Mouse (Mus musculus): ENCODE measurements around the gene Phka2.
A peak's percentile ranks its signal among the peaks of the same experiment; 100 is the strongest.

Gene Phka2

DNA sequence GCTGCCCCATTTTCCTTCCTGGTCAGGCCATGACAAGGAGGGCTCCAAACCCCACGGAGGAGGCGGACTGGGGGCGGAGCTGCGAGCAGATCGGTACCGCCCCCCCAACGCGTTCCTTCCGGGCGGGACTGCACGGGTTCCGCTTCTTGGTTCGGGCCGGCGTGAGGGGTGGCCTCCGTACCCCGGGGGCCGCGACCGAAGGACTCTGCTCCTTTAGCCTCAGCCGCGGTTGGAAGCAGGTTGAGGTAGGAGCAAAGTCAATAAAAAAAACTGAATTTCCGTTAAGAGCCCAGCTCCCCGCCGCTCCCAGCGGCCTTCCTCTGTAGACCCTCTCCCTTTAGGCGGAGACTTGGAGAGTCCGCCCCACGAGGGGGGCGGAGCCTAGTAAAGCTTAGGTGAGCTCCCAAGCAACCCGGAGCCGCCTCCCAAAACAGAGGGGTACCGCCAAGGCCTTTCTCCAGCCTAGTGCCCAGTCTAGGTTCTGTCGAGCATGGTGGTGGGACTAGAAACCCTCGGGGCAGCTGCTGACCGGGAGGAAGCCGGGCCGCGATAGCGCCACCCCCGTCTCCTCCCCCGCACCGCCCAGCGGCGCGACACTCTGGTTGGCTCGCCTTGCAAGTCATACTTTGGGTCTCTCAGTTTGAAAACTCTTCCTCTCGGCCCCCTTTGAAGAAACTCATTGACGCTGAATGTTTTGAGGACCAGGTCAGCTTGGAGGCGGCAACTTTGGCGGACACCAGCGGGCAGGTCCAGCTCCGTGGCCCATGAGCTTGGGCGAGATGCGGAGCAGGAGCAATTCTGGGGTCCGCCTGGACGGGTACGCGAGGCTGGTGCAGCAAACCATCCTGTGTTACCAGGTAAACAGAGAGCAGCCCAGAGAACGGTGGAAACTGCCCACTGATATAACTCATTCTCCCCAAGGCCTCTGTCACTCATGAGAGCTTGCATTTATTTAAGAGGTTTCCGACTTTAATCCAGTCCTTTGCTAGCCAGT lies at the start of gene Phka2:
Phka2 (plus strand) TSS at position 119 of the 994 bp plus-strand sequence.
- DNase-seq: peak; percentile 88 to 91

DNA sequence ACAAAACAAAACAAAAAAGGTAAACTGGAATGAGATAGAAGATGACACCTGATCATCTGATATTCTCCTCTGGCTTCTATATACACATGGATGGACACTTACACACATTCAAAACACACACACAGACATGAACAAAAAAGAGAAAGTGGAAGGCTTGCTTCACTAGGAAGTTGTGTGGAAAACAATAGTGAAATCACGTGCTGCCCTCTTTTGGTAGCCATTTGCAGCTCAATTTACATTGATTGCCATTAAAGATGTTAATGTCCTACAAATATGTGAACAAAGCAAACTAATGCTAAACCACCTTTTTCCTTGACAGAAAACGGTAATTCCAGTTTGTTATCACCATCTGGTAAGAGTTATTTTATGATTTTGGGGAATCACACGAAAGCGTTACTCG lies 46.3 kb upstream of the Phka2 start:
- DNase-seq: no peak

DNA sequence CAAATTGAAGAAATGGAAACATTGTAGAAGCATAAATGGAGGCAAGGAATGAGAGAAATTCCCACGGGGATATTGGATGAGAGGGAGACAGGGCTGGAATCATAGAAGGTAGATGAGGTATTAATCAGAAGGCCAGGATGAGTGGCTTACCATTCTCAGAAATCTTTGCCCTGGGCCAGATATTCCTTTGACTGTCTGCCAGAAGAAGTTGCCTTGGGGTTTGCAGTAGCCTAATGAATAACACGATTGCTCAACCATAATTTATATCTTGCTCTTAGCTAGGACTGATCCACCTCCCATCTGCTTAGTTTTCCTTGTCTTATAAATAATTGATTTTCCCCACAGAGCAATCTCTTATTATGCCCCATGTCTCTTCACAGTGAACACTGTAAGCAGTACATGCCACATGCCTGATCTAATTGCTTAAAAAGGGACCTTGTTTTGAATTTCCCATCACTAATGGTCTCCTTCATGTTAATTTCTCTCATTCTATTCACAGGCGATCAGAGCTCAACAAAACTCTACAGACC lies 30.6 kb upstream of the Phka2 start:
- no peak for DNase-seq

DNA sequence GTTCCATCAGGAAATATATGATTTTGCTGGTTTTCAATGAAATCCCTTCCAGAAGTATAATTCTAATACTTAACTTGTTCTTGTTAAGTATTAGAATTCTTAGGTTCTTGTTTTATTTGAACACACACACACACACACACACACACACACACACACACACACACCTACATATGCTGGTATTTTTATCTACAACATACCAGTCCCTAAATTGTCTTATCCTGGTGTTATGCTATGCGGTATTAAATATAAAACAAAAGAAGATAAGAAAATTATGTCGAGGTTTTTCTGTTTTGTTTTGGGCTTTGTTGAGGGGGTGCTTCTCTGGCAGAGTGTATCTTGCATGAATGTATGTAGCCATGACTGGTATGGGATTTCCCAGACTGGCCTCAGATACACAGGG lies 12.2 kb upstream of the Phka2 start:
- DNase-seq: no peak

DNA sequence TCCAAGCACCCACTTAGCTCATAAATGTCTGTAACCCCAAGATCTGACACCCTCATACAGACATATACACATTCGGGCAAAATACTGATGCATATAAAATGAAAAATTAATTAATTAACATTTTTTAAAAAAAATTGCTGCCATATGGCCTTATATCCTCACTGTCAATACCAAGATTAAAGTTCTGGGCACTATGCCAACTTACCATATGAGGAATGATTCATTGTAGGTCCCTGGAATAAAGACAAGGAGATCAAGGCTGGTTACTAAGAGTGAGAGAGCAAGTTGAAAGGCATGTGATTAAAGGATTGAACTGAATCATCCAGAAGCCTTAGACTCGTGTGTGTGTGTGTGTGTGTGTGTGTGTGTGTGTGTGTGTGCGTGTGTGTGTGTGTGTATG lies 7.6 kb upstream of the Phka2 start:
- no peak for DNase-seq

DNA sequence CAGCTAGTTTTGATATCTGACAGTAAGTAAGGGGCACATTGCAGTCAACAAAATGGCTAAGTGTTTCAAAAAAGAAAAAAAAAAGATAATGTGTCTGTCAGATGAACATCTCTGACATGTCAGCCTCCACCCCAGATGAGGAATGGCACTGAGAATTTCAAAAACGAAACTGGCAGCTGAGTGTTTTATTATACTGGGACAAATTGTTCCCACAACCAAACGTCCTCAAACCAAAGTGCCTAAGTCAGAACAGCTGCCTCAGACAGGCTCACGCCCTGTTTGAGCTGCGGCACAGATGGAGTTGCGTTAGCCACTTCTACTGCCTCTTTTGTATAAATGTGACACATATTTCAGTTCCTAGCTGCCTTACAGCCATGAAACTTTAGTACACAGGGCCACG lies 7.0 kb upstream of the Phka2 start:
- peak in 1 of 2 experiments; percentile 52 for DNase-seq

DNA sequence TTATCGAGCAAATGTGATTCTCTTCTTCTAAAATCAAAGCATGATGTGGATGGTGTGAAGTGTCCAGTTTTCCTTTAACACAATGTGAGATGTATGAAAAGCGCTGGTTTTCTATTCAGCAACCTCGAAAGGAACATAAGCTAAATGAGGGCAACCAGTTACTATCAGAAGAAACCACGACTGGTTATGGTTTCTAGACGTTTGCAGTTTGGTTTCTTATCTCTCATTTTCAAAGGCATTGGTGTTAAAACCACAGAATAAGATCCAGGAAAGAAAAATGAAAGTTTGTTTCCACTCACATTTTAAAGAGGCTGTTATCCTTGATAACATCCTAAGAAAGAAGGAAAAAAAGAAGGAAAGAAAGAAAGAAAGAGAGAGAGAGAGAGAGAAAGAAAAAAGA lies 5.5 kb upstream of the Phka2 start:
- DNase-seq: no peak

DNA sequence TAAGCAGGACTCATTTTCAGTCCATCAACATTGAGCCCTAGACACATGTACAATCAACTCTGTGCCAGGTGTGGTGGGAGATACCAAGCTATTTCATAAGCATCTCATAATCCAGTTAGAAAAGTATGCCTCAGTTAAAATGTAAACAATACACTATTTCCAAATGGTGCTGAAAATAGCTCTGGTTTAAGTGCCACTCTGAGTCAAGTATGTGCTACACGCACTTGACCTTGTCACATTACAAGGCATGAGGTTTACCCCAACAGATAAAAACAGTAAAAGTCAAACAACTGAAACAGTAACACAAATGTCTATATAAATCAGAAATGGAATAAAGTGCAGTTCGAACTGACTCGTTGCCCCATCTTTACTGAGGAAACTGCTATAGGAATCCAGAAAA lies 871 bp upstream of the Phka2 start:
- DNase-seq: peak in 1 of 2 experiments; percentile 14

DNA sequence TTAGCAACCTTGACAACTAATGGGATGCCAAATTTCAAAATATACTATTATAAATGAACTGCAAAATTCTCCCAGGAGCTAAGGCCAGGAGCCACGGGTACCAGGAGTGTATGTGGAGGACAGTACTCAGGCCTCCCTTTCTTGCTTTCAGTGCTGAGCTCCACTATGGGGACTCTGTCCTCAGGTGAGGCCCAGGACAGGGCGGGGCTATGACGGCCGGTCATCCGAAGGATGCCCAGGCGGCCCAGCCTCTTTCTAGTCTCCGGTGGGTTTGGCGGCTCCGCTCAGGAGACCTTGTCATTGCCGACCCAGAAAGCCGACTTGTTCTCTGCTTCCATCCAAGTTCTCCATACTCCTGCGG lies 299 bp upstream of the Phka2 start:
- DNase-seq: no peak

DNA sequence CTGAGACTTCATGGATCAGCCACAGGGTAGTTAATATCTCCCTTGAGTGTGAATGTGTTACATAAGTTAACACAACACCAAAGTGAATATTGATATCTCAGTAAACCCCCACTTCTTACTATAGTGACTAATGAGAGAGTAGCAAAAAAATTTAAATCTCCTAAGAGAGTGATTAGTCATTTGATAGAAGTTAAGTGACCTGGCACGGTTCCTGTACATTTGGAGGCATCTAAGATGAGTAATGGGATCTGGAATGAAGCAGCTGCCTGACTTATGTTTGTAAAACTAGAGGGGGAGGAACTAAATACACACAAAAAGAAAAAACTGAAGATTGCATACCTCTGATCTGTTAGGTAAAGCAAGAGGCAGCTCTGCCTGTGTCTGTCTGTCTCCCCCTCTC lies 7.1 kb downstream of the Phka2 start:
- no peak for DNase-seq

DNA sequence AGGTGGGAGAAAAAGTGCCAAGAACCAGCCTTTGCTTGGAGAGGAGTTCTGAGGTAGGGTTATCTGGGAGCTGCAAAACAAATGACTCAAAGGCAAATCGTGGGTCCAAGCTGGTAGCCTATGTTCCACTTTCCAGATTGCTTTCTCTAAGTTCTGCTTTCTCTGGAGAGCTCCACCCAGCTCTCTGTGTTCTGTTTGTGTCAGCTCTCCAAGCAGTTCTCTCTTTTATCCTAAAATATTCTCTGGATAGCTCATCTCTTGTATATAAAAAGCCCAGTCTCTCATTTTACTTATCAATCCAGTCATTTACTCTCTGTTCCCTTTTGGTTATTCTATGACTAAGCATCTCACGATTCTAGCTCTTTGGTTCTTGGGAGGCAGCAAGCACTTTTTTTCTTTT lies 8.2 kb downstream of the Phka2 start:
- no peak for DNase-seq

DNA sequence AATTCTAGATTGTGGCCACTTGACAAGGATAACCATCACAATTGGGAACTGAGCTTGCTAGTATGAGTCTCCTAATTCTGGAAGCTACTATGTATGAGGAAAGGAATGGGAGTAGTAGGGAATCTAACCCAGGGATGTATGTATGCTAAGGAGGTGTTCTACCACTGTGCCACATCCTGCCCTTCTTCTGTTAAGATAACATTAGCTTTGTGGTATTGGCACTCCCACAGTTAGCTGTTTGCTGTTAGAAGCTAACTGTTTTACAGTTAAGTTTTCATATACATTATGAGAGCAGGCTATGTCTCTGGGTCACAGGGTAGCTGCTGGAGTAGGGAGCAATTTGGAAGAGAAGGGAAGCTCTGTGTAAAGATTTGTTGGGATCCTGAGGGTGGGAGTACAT lies 14.1 kb downstream of the Phka2 start:
- no peak for DNase-seq

DNA sequence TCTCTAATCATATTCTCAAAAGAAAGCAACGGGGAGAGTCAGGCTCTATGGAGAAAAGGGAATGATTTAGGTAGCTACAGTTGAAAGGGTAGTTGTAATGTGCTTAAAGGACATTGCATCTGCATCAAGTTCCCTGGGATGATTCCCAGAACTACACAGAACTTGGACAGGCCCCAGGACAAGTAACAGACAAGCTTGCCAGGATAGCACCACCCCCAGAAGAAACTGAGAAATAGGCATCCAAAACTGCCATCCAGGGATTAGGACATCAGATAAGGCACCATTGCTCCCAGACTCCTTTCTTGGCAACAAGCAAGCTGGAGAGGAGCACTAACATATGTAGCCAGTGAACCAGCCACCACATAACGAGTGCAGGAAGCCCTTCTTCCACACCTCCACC lies 40.8 kb downstream of the Phka2 start:
- no peak for DNase-seq

DNA sequence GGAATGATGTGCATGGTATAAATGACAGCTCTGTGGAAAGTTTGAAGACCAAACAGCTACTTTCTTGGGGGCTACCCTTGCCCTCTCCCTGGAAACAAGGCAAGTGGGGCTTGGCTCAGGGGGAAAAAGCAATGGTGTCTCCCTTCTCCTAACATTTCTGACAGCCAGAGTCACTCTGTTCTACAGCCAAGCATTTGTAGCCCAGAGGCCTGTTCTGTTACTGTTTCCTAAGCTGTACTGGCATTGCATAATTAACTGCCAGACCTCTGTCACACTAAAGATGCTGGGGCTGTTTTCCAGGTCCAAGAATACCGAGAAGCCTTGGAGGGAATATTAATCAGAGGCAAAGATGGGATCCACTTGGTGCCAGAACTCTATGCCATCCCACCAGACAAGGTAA lies 46.9 kb downstream of the Phka2 start:
- DNase-seq: peak in 1 of 2 experiments; percentile 25

DNA sequence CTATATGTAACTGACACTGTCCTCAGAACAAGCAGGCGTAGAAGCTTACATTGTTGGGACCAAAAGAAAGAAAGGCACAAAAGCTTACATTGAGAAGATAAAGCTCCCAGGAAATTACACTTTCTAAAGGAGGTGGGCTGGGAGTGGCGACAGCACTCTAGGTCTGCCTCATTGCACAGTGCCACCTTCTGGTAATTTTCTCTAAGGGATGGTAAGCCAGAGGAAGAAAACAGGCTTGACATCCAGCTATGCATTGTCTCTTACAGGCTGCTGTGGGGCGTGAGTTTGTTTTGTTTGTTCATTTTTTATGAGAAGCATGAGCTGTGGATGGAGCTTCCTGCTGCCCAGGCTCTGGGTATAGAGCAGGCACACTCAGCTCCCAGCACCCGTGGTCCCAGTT lies 50.1 kb downstream of the Phka2 start:
- no peak for DNase-seq

DNA sequence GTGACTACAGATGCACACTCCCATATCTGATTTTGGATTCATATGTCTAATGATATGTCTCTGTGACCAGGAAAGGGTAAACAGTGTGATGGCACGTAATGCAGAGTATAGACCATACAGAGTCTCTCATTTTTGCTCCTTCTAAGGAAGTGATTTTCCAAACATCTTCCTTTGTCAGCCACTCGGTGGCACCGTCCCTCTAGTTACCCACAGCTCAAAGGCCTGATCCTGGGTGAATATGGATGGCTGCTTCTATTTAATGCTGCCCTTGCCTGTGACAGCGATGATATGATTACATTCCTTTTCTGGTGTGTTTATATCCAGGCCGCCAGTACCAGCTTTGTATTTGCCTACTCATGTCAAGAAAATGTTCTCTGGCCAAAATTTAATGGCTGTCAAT lies 81.6 kb downstream of the Phka2 start:
- peak in 1 of 2 experiments; percentile 39 for DNase-seq

DNA sequence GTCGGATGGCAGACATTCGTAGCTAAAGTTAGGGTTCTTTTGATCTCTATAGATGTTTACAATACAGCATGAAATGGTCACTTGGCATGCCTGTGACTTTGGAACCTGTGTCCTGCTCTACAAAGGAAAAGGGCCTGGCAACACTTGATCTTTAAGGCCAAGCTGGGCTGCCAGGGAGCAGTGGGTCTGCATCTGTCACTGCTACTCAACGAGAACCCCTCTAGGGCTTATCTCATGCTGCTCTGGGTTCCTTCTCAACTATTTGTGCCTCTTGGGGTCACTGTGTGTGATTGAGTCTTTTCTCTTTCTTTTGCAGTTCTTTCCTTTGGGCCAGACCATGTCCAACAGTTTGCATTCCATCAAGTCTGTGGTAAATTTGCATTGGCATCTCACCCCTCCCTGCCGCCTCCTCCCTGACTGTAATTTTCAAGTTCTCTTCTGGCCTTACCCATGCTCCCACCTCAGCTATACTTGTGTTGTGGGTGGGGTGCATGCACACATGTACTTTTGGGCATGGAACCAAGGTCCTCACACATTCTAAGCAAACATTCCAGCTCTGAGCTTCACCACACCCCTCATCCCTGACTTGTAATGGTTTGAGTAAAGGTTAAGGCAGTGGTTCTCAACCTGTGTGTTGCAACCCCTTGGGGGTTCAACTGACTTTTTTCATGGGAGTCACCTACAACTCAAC lies 82.3 kb downstream of the Phka2 start:
- DNase-seq: peak in 1 of 2 experiments; percentile 45

DNA sequence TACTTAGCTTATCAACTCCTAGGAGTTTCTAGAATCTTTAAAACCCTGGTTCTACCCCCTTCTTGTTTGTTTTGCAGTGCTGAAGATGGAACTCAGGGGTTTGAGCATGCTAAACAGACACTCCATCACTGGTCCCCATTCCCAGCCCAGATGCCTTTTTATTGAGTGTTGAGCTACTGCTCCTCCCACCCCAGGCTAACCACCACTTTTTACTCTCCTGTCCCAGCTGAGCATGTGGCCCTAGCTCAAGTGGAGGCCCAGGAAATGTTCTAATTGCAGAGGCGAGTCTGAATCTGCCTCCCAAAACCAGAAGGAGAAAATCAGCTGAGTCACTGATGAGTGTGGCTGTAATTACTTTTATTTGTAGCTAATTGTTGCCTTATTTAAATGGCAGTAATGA lies 83.1 kb downstream of the Phka2 start:
- peak in 1 of 2 experiments; percentile 25 for DNase-seq

DNA sequence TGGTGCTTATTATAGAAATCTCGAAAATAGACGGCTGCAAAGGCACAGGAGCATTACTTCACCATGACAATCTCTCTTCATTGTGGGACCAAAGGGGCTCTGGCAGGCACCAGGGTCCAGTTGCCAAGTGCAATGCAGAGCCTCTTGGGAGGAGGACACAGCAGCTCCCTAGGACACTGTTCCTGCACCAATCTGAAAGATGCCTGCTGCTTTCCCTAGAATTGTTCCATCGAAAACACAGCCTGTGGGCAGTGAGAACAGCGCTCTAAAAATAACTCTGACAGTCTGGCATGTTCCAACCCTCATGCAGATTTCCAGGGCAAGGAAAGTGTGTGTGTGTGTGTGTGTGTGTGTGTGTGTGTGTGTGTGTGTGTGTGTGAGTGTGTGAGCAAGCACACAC lies 86.6 kb downstream of the Phka2 start:
- peak in 1 of 2 experiments; percentile 31 for DNase-seq

DNA sequence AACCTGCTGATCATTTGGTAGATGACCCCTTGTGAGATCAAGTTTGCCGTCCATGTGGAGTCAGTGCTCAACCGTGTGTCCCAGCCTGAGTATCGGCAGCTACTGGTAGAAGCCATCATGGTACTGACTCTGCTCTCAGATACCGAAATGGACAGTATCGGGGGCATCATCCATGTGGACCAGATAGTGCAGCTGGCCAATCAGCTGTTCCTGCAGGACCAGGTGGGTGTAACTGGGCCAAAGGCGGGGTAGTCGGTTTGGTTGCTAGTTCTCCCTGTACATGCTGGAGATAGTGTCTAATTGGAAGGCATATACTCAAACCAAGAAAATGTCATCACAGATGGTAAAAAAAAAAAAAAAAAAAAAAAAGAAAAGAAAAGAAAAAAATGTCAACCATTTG lies 88.2 kb downstream of the Phka2 start:
- no peak for DNase-seq

DNA sequence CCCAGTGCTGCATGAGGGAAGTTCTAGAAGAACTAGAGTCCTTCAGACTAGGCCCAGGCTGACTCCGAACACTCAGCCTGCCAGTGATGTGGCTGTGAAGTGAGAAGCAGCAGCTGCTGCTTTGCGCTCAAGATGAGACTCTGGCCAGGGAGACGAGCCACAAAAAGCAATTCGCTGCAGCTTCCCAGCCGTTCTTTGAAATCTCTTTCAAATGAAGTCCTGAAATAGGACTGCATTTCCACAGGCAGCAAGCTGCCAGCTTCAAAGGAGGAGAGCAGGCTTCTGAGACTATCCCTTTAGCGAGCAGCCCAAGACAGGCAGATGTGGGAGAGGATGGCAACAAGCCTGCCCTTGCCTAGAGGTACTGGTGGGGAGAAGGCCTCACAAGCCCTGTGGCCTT lies 91.0 kb downstream of the Phka2 start:
- peak in 1 of 2 experiments; percentile 66 for DNase-seq

DNA sequence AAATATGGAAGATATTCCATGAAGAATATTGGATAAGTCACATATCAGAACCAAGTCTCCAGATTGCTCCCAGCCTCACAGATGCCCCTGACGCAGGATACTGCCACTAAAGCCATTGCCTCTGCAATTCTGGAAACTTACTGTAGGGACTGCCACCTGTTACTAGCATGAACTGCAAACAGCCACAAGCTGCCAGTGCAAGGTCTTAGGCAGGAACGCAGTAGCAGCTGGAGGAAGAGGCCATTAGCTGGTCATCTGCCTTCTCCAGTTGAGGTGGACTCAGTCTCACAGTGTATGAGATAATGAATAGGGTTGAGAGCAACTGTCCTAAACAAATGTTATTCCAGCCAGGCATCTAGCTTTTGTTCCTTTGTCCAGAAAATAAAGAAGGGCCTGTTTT lies 96.1 kb downstream of the Phka2 start:
- DNase-seq: no peak

DNA sequence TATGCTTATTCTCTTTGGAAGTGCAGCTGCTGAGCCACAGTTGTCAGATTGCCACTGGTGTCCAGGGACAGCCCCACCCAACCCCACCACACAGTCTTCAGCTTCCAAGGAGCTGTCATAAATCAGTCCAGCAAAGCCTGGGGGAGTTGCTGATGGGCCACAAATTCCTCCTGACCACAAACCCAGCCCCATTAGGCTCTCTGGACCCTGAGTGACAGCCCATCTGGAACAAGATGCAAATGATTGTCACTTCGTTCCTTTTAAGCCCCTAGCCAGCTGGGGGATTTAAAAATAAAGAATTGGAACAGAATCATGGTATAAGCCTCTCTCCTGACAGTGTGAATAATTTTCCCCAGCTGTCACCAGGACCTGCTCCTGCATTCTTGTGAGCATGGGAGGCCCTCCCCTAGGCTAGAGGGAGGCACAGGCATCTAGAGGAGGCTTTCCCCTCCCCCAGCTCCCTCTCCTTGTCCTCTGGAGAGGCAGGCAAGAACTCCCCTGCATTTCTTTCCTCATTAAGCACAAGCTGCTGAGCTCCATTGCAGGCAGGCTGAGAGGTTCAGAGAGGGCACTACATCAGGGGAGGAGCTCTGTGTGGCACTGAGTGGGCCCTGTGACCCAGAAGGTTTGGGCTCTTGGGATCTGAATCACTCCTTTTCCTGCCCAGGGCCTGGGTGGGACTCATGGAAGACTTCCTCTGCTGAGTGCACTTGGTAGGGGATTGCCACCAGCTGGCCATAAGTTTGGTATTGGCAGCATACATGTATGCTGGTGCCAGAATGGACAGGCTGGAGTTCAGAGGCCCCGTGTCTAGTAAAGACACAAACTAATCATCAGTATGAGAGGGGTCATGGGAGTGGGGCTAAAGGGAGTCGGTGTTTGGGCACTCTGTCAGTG lies 96.8 kb downstream of the Phka2 start:
- DNase-seq: peak; percentile 48 to 80

Data from lung, postnatal 4 days (tissue).